Mouse (Mus musculus) yolk sac, embryonic 10.5 days (tissue): ENCODE data around the gene Inha.

Experiments used
- DNase-seq: peaks from one replicate; pipeline ENCODE4 v3.0.0-alpha.2; 2017; ENCODE audit warnings: low spot score

The Inha gene

GRCm38 (mm10) chr1:75490785-75491551, 15.9 kb upstream of the Inha start:
- no peak for DNase-seq

DNA sequence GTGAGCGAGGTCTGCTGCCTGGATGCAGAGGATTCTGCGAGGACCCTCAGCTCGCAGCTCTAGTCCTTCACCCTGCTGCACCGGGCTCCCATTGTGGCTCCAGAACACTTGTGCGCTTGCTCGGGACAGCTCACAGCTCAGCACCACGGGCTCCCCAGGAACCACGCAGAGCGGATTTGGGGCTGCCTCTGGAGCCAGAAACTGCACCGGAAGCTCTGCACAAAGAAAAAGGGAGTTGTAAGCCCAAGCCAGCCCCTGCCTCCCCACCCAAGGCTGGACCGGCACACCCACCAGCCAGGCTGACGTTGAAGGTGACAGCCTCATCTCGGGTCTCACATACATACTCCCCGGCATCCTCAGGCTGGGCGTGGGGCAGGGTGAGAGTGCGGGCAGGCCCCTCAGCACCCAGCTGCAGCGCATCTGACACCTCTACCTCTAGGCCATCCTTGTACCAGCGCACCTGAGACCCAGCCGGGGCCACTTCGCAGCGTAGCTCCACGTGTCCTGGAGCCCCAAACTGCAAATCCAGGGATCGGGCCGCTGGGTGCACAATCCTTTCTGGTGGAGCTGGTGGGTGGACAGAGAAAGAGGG, 14.2 kb upstream of the Inha start:
- no peak for DNase-seq

GRCm38 (mm10) chr1:75494878-75495548, 11.9 kb upstream of the Inha start:
- DNase-seq = peak; percentile 54

DNA sequence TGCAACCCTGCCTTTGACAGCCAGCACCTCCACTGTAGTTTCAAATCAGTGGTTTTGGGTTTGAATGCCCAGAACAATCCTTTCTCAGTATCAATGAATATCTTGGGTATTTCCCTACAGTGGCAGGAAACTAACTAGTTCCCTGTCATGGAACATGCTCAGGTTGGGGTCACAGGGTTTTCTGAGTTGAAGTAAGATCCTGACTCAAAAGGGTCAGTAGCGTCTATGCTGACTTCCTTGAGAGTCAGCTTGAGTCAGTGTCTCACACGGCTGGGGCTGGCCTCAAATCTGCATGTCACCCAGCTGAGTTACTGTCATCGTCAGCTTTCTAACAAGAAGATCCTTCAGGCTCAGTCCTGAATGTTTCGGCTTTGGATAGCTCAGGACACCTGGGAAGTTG, 8.0 kb upstream of the Inha start:
- no peak for DNase-seq

DNA sequence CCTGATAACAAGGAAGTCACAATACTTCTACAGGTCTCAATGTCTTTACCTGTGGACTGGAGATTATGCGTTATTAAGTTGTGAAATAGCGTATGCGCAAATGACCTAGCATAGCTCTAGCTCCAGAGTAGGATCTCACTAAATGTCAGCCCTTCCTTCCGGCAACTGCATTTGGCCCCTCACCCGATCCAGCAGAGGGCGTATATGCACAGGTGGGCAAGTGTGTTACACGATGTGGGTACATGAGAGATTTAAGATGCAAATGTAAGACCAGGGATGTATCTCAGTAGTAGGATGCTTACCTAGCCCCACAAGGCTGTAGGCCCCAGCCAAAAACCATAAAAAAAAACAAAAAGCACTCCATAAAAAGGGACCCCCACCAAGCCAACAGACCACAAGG, 7.4 kb upstream of the Inha start:
- DNase-seq = no peak

GRCm38 (mm10) chr1:75501905-75502304, 5.0 kb upstream of the Inha start:
- no peak for DNase-seq

DNA sequence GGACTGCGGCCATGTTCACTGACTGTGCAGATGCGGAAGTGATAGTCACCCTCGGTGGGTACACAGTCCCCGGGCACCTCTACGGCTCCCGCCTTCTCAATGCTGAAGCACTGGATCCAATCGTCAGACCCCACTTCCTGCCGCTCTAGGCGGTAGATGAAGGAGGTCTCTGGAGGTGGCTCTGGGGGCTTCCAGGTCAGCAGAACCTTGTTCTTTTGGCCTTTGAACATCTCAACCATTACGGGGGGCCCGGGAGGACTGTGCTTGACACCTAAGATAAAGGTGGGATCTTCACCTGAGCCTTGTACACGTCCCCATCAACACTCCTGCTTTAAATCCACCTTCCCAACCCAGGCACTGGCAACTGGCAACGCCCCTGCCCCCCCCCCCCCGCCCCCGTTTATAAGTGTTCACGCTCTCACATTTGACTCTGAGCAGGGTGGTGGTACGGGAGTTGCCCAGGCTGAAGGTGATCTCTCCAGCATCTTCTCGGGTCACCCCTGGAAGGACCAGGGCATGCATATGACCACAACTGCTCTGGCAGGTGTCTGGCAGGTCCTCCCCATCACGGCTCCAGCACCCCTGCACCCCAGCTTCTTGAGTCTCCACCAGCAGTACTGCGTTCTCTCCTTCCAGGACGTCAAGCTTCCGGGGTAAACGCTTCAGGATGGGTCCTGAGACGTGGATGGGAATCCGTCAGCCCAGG, 3.8 kb upstream of the Inha start:
- DNase-seq = no peak

DNA sequence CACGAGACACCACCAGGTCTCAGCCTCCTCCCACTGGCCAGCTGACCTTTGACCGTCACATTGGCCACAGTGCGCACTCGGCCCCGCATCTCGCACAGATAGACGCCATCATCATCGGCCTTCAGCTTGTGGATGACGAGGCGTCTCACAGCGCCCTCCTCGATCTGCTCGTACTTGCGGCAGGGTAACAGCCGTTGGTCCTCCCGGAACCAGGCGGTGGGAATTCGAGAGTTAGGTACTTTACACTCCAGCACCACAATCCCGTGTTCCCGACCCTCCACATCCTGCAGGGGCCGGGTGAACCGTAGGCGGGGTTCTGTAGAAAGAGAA, 3.3 kb upstream of the Inha start:
- DNase-seq = peak; percentile 78

- DNase-seq = no peak
These were observed 2.4 kb upstream of the Inha start for GRCm38 (mm10) chr1:75504256-75505045.

DNA sequence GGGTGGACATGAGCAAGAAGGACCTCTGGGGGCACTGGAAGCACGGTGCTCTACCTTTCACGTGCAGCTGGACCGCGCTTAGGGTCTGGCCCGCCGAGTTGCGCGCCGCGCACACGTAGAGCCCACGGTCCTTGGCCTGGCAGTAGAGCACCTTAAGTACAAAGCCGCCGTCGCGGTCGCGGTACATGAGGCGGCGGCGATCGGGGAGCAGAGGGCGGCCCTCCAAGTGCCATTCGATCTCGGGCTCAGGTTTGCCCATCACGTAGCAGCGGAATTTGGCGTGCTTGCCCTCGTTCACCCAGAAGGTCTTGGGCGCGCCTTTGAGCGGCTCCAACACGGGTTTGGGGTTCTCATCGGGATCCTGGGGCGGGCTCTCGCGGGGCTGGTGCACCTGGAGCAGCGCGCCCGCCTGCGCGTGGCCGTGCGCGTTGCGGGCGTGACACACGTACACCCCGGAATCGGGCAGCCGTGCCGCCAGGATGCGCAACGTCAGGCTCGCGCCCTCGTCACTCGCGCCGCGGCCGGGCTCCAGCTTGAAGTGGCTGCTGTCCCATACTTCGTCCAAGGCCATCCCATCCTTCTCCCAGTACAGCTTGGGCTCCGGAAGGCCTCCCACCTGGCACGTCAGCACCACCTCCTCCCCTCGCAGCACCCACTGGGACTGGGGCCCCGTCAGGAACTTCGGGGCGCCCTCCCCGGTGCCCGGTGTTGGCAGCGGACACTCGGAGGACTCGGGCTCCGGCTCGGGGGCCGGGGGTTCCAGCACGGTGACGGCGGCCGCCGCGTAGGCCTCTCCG, 1.5 kb upstream of the Inha start:
- DNase-seq = peak; percentile 59

- peak; percentile 95 for DNase-seq
These were observed 683 bp upstream of the Inha start, which contains the start of gene Obsl1 for GRCm38 (mm10) chr1:75505956-75506831. Gene Obsl1 (minus strand): TSS chr1:75506452.

- no peak for DNase-seq
These were observed 2.7 kb downstream of the Inha start for GRCm38 (mm10) chr1:75509586-75509985.

GRCm38 (mm10) chr1:75510154-75510553, 3.3 kb downstream of the Inha start:
- no peak for DNase-seq

- peak; percentile 87 for DNase-seq
These were observed 4.7 kb downstream of the Inha start for GRCm38 (mm10) chr1:75511437-75512210.

DNA sequence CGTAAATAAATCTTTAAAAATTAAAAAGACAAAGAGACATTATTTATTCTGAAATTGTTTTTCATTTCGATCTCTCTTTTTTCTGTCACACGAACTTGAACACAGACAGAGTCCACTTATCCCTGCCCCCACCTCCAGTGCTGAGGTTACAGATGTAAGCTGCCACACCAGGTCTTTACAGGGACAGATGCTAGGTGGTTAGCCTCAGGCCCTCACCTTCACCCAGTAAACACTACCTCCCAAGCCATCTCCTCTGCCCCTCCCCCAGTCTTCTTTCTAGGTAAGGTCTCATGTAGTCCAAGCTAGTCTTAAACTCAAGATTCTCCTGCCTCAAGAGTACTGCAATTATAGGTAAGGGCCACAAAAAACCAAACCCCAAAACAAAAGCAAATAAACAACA, 5.7 kb downstream of the Inha start:
- DNase-seq = no peak

- DNase-seq = peak; percentile 33
These were observed 10.0 kb downstream of the Inha start for GRCm38 (mm10) chr1:75516703-75517380.

DNA sequence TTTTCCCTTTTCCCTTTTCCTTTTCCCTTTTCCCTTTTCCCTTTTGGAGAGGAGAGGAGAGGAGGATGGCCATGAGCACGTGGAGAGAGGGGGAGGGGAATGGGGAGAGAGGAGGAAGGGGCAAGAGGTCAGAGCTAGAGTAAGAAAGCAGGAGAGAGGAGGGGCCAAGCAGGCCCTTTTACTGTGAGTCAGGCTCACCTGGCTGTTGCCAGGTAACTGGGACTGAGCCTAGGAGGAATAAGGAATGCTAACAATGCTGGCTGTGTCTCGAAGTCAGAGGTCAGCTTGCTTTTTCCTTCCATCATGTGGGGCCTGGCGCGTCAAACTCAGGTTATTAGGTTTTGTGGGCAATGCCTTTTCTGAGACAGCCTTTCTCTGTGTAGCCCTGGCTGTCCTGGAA, 11.1 kb downstream of the Inha start:
- peak; percentile 85 for DNase-seq

DNA sequence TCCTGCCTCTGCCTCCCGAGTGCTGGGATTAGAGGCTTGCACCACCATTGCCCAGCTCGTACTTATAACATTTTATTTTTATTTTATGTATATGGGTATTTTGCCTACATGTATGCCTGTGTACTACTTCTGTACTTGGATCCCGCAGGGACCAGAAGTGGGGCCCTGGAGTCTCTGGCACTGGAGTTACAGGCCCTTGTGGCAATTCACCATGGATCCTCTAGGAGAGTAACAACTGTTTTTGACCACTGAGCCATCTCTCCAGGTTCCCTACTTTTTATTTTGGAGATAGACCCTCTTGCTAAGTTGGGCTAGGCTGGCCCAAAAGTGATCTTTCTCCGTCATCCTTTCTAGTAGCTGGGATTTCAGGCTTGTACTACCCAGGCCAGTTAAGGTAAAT, 11.6 kb downstream of the Inha start:
- no peak for DNase-seq

- no peak for DNase-seq
These were observed 12.7 kb downstream of the Inha start for GRCm38 (mm10) chr1:75519576-75519975.
